Mouse (Mus musculus) c-Kit-positive CD71-negative TER-119-negative erythroid progenitor cells, embryonic 14.5 days (primary cell): ENCODE results near the gene Sgtb.
A peak's percentile ranks its signal among the peaks of the same experiment; 100 is the strongest.

Experiments
- DNase-seq: peaks from one replicate; pipeline ENCODE4 v3.0.0-alpha.2; 2013; ENCODE audit warnings: low read depth

Gene Sgtb

DNA sequence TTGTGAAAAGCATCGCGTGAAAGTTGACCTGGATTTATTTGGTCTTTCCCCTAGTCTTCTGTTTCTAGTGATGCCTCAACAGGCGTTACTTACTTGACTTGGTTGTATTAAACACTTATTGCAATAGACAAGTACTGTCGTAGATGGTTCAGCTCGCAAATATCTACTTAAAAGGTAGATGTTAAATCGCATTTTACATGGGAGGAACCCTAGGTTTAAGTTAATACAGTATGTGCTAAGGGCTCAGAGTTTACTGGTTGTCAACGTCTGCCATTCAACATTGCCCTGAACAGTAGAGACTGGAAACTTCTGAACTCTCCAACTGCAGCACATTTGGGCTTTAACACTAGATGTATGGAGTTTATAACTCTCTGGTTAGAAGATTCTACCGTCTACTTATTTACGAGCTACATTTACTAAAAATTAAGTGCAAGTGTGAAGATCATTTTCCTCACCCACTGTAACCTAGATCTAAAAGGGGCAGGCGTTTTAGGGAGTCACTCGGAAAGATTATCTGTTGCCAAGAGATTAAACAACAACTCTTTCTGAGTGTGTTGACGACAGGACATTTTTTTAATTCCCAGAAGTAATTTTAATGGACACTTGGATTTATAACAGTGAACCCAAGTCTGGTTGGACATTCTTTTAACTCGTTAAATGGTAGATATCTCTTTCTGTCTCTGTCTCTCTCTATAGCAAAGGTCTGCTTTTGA lies 69.8 kb downstream of the Sgtb start:
- peak; percentile 10 for DNase-seq

- DNase-seq, result no peak
These were observed 77.8 kb downstream of the Sgtb start for GRCm38 (mm10) chr13:104187357-104187756.
